Mouse (Mus musculus): ENCODE measurements around the gene Gm11444.

- TF ChIP-seq CTCF (IDR thresholded peaks at IDR 0.05; ENCODE audit: insufficient read depth, low read length) (no peak), POLR2A (IDR thresholded peaks at IDR 0.05; ENCODE audit: borderline replicate concordance, extremely low read depth, low read depth, low read length) (no peak)
Measured at GRCm38 (mm10) chr11:85890563-85890845, 40.4 kb upstream of the Gm11444 start.

All from lung, adult 2 months (tissue).